Mouse (Mus musculus): ENCODE measurements around the gene Socs4. TPM values are rescaled to one million over a fixed set of nuclear protein-coding genes. Genes with fewer than 3 reads are reported as not detected.
"Not testable (repeated sequence)": the region's sequence is repeated elsewhere in the genome, so short reads cannot be mapped to it uniquely, and the experiment has no call there.

The Socs4 gene
- polyA plus RNA-seq, 1 experiment: 24.2 TPM

GRCm38 (mm10) chr14:47310342-47311181 lies 33.8 kb downstream of the Socs4 start:
- Histone ChIP-seq H3K9me3 (replicated peaks; ENCODE audit: control insufficient read depth, insufficient read depth, low read length, poor library complexity, severe bottlenecking) (no peaks in the 10 kb centered on the region), H3K4me1 (ENCODE audit: control insufficient read depth, insufficient read depth, low read length) (no peaks in the 10 kb centered on the region), H3K9ac (ENCODE audit: low read depth, poor library complexity, severe bottlenecking) (no peak overlapping the region), H3K27me3 (ENCODE audit: control insufficient read depth, insufficient read depth, low read length, poor library complexity, severe bottlenecking) (no peaks in the 10 kb centered on the region), H3K36me3 (ENCODE audit: control insufficient read depth, insufficient read depth, low read length, poor library complexity, severe bottlenecking) (peaks cover 64% of the 10 kb centered on the region), H3K27ac (ENCODE audit: insufficient read depth, low read length) (no peak overlapping the region), H3K4me3 (ENCODE audit: low read depth, low read length) (no peak overlapping the region)
- TF ChIP-seq POLR2A (IDR thresholded peaks at IDR 0.05; ENCODE audit: insufficient read depth, low read length) (no peak), EP300 (IDR thresholded peaks at IDR 0.05; ENCODE audit: insufficient read depth, low read depth, low read length) (no peak), CTCF (IDR thresholded peaks at IDR 0.05; ENCODE audit: low read depth, low read length) (no peak)

GRCm38 (mm10) chr14:47319362-47319761 lies 42.6 kb downstream of the Socs4 start:
- no peak overlapping the region for H3K27ac ChIP-seq (ENCODE audit: insufficient read depth, low read length)
- peaks cover 44% of the 10 kb centered on the region for H3K36me3 ChIP-seq (ENCODE audit: control insufficient read depth, insufficient read depth, low read length, poor library complexity, severe bottlenecking)
- no peak overlapping the region for H3K9ac ChIP-seq (ENCODE audit: low read depth, poor library complexity, severe bottlenecking)
- H3K9me3 ChIP-seq (replicated peaks; ENCODE audit: control insufficient read depth, insufficient read depth, low read length, poor library complexity, severe bottlenecking): no peaks in the 10 kb centered on the region
- H3K27me3 ChIP-seq (ENCODE audit: control insufficient read depth, insufficient read depth, low read length, poor library complexity, severe bottlenecking): no peaks in the 10 kb centered on the region
- TF ChIP-seq POLR2A (IDR thresholded peaks at IDR 0.05; ENCODE audit: insufficient read depth, low read length) (no peak), EP300 (IDR thresholded peaks at IDR 0.05; ENCODE audit: insufficient read depth, low read depth, low read length) (no peak), CTCF (IDR thresholded peaks at IDR 0.05; ENCODE audit: low read depth, low read length) (no peak)
- H3K4me1 ChIP-seq (ENCODE audit: control insufficient read depth, insufficient read depth, low read length): no peaks in the 10 kb centered on the region
- no peak overlapping the region for H3K4me3 ChIP-seq (ENCODE audit: low read depth, low read length)

DNA sequence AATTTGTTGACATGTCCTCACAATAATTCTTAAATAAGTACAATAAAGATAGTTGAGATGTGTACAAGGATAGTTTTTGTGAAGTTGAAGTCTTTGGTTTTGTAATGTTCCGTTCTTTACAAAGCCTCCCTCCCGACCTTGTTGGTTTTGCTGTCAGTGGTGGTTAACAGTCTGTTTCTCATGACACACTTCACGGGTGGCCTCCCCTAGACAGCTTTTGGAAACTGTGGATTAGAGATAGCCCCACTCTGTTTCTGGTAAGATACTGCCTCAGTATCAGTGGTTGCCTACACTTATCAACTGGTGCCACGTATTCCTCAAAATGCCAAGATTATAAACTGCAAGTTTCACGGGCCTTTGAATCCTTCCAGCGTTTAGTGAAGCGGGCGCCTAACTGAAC lies 44.9 kb downstream of the Socs4 start:
- H3K9ac ChIP-seq (ENCODE audit: low read depth, poor library complexity, severe bottlenecking); H3K27me3 ChIP-seq (ENCODE audit: control insufficient read depth, insufficient read depth, low read length, poor library complexity, severe bottlenecking); H3K4me1 ChIP-seq (ENCODE audit: control insufficient read depth, insufficient read depth, low read length); H3K27ac ChIP-seq (ENCODE audit: insufficient read depth, low read length); H3K4me3 ChIP-seq (ENCODE audit: low read depth, low read length); H3K9me3 ChIP-seq (replicated peaks; ENCODE audit: control insufficient read depth, insufficient read depth, low read length, poor library complexity, severe bottlenecking): not testable (repeated sequence)
- peaks cover 31% of the 10 kb centered on the region for H3K36me3 ChIP-seq (ENCODE audit: control insufficient read depth, insufficient read depth, low read length, poor library complexity, severe bottlenecking)

DNA sequence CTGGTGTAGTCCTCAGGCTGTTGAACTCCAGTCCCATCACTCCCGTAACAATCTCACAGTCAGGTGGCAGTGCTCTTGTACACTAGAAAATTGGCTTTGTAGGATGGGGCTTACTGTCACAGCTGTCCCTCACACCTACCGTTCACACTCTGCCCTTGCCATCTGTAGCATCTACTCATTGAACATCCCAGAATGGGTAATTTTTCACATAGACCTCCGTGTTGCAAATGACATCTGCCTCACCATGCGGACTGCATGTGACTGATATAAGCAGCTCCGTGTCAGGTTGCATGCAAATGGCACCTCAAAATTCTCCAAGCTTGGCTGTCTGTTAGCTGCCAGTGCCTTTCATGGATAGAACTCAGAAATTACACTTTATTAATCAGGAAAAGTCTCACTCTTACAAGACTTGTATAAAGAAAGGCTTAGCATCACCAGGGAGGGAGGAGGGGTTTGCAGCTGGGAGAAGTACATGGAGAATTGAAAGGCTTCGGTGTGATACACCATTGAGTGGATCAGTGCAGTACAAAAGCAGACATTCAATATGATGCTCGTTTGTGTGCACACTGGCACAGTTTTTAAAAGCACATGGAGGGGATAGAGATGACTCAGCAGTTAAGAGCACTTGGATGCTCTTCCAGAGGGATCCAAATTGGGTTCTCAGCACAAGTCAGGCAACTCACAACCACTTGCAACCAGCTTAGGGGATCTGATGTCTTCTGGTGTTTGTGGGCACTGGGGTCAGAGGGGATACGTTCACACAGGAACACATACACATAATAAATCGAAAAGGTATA lies 49.4 kb downstream of the Socs4 start:
- TF ChIP-seq CTCF (IDR thresholded peaks at IDR 0.05; ENCODE audit: low read depth, low read length): no peak
- no peak for TF ChIP-seq EP300 (IDR thresholded peaks at IDR 0.05; ENCODE audit: insufficient read depth, low read depth, low read length)
- TF ChIP-seq POLR2A (IDR thresholded peaks at IDR 0.05; ENCODE audit: insufficient read depth, low read length): no peak
- Histone ChIP-seq H3K4me3 (ENCODE audit: low read depth, low read length) (no peak overlapping the region), H3K9ac (ENCODE audit: low read depth, poor library complexity, severe bottlenecking) (no peak overlapping the region), H3K36me3 (ENCODE audit: control insufficient read depth, insufficient read depth, low read length, poor library complexity, severe bottlenecking) (no peaks in the 10 kb centered on the region), H3K27ac (ENCODE audit: insufficient read depth, low read length) (no peak overlapping the region), H3K27me3 (ENCODE audit: control insufficient read depth, insufficient read depth, low read length, poor library complexity, severe bottlenecking) (no peaks in the 10 kb centered on the region), H3K9me3 (replicated peaks; ENCODE audit: control insufficient read depth, insufficient read depth, low read length, poor library complexity, severe bottlenecking) (no peaks in the 10 kb centered on the region), H3K4me1 (ENCODE audit: control insufficient read depth, insufficient read depth, low read length) (peaks cover 2% of the 10 kb centered on the region)

GRCm38 (mm10) chr14:47327347-47327746 lies 50.6 kb downstream of the Socs4 start:
- TF ChIP-seq EP300 (IDR thresholded peaks at IDR 0.05; ENCODE audit: insufficient read depth, low read depth, low read length): no peak
- no peak for TF ChIP-seq POLR2A (IDR thresholded peaks at IDR 0.05; ENCODE audit: insufficient read depth, low read length)
- no peak for TF ChIP-seq CTCF (IDR thresholded peaks at IDR 0.05; ENCODE audit: low read depth, low read length)
- Histone ChIP-seq H3K4me3 (ENCODE audit: low read depth, low read length) (no peak overlapping the region), H3K4me1 (ENCODE audit: control insufficient read depth, insufficient read depth, low read length) (peaks cover 2% of the 10 kb centered on the region), H3K27ac (ENCODE audit: insufficient read depth, low read length) (no peak overlapping the region), H3K9me3 (replicated peaks; ENCODE audit: control insufficient read depth, insufficient read depth, low read length, poor library complexity, severe bottlenecking) (no peaks in the 10 kb centered on the region), H3K36me3 (ENCODE audit: control insufficient read depth, insufficient read depth, low read length, poor library complexity, severe bottlenecking) (no peaks in the 10 kb centered on the region), H3K9ac (ENCODE audit: low read depth, poor library complexity, severe bottlenecking) (no peak overlapping the region), H3K27me3 (ENCODE audit: control insufficient read depth, insufficient read depth, low read length, poor library complexity, severe bottlenecking) (no peaks in the 10 kb centered on the region)

DNA sequence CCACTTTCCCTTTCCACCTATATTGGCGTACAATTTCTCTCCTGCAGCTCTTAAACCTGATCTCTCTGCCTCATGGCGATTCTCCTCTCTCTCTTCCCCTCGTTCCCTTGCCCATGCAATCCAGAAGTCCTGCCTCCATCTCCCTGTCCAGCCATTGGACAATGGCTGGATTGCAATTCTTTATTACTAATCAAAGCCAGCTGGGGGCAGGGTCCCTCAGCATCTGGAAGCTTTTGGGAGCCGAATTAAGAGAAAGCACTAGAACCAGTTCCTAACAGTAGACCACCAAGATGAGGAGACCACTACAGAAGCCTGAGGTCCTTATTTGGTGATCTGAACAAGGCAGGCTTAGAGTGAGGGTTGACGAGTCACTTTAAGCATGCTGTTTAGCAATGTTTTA lies 55.2 kb downstream of the Socs4 start:
- TF ChIP-seq CTCF (IDR thresholded peaks at IDR 0.05; ENCODE audit: low read depth, low read length): no peak
- TF ChIP-seq EP300 (IDR thresholded peaks at IDR 0.05; ENCODE audit: insufficient read depth, low read depth, low read length): no peak
- no peak for TF ChIP-seq POLR2A (IDR thresholded peaks at IDR 0.05; ENCODE audit: insufficient read depth, low read length)
- no peaks in the 10 kb centered on the region for H3K9me3 ChIP-seq (replicated peaks; ENCODE audit: control insufficient read depth, insufficient read depth, low read length, poor library complexity, severe bottlenecking)
- no peaks in the 10 kb centered on the region for H3K36me3 ChIP-seq (ENCODE audit: control insufficient read depth, insufficient read depth, low read length, poor library complexity, severe bottlenecking)
- no peak overlapping the region for H3K27ac ChIP-seq (ENCODE audit: insufficient read depth, low read length)
- H3K4me1 ChIP-seq (ENCODE audit: control insufficient read depth, insufficient read depth, low read length): peaks cover 2% of the 10 kb centered on the region
- H3K4me3 ChIP-seq (ENCODE audit: low read depth, low read length): no peak overlapping the region
- no peak overlapping the region for H3K9ac ChIP-seq (ENCODE audit: low read depth, poor library complexity, severe bottlenecking)
- no peaks in the 10 kb centered on the region for H3K27me3 ChIP-seq (ENCODE audit: control insufficient read depth, insufficient read depth, low read length, poor library complexity, severe bottlenecking)
